Mouse (Mus musculus) right cerebral cortex, postnatal 10 days (tissue): Measurements from ENCODE around the gene Agpat3.

Experiments used
- DNase-seq, 2 experiments: peaks; one replicate each; pipeline ENCODE4 v3.0.0; 2021; ENCODE audit warnings: low spot score in 2 of 2

The Agpat3 gene

DNA sequence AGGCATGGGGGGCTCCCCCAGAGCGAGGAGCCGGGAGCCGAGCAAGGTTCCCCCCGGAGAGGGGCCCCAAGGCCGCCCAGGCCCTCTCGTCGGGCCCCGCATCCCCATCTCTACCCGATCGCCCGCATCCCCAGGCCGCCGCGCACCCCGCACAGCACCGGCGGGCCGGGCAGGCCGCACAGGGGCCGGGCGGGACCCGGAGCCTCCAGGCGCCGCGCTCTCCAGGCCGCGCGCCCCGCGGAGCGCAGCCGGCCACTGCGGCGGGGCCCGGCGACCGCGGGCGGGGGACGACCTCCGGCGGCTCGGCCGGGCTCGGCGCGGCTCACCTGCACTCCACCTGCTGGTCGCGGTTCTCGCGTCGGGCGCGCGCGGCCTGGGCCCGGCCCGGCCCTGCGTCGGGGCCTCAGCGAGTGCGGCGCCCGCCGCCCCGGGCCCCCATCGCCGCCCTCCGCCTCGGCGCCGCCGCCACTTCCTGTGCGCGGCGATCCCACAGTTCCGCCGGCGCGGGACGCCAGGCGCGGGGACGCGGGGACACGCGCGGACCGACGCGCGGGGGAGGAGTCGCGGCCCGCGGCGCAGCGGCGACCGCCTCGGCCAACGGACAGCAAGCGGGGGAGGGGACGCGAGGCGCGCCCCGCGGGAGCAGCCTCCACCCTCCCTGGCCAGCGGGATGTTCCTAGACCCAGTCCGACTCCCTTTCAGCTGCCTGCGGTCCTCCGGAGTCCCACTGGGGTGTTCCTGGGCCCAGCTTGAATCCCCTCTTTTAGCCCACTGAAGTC, at the start of gene Agpat3:
Gene Agpat3 (minus strand): TSS at position 603 of the 779 bp plus-strand sequence.
- DNase-seq = peak; percentile 70 to 77

DNA sequence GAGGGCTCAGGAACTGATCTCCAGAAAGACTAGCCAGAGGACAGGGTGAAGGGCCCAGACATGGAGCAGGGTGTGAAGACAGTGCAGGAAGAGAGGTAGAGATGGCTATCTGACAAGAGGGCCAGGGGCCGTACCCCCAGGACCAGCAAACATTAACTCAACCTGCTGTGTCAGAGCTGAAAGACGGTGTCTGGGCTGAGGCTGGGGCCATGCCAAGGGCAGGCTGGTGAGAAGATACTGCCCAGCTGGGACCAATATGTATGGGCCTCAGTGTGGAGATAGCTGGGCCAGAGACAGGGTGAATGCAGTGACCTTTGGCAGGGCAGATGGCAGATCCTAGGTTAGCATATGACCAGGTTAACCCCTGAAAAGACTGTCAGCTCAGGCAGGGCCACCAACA, 48.8 kb upstream of the Agpat3 start:
- no peak for DNase-seq

DNA sequence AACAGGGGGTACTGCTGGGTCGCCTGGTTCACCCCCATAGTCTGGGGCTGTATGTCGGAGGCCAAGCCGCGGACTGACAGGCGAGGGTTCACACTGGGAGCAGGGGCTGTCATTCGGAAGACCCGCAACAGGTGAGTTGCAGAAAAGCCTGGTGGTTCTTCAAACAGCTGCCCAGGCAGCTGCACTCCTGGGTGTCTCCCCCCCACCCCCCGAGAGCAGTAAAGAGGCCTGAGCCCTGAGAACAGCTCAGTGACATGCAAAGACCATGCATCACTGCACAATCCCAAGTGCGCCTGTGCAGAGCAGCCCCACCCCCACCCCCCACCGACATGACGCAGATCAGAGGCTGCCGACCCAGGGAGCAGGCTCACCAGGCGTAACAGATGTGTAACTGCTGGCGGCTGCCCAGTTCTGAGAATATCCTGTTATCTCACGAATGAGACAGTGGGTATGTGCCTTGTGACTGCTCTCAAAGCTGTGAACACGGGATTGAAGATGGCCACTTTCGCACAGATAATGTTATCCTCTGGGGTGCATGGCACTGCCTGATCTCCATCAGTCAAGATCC, 46.9 kb upstream of the Agpat3 start:
- DNase-seq = peak; percentile 62 to 71

DNA sequence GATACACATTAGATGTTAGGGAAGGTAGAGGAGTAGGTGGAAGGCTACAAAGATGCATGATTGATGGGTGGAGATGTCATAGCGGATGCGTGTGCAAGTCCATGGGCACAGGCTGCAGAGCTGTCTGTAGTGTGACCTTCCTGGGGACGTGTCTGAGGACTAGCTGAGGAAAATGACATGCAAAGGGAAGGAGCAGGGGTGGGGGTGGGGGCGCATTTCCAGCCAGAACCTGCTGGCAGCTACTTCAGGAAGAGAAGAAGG, 44.3 kb upstream of the Agpat3 start:
- no peak for DNase-seq

DNA sequence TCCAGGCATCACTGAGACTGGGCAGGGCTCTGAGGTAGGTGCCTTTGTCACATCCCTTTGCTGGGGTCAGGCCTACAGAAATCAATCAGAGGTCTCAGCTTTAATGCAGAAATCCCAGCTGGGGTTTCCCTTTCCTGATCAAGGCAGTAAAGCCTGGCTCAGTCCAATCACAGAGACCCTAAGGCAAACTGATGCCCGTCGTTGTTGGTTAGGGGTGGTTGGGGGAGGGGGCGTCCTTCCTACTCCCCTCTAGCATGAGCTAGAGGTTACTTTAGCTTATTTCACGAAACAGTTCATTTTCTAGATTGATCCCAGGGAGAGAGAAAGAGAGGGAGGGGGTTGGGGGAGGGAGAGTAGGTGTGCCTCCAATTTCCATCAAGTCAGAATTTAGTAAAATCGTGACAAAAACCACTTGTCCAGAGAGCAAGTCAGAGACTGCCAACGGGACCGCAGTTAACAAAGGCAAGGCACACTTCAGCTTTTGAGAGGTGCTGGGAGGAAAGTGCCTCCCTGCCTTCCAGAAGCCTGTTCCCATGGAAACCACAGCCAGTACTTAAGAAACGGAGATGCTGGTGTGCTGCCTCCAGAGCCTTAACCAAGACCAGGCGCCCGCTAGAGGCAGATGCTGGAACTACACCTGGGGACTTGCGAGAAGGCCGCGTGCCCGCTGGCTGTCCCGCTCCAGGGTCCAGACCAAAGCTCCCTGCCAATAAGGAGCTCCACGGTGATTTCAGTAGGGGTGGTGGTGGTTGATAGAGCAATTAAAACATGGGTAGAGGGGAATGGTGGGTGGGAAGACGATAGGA, 43.7 kb upstream of the Agpat3 start:
- peak; percentile 95 to 97 for DNase-seq

DNA sequence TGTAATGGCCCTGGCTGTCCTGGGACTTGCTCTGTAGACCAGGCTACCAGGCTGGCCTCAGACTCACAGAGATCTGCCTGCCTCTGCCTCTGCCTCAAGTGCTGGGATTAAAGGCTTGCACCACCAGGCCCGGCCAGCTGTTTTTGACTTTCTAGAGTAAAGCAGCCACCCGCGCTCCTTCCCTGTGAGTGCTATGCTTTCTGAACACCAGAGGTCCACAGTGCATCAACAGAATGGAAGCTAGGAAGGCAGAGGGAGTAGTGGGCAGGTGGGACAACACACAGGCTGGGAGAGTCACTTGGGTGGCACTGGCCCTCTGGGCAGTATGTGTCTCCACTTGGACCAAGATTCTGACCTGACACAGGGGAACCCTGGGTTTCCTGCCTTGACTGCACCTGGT, 43.1 kb upstream of the Agpat3 start:
- DNase-seq = no peak

DNA sequence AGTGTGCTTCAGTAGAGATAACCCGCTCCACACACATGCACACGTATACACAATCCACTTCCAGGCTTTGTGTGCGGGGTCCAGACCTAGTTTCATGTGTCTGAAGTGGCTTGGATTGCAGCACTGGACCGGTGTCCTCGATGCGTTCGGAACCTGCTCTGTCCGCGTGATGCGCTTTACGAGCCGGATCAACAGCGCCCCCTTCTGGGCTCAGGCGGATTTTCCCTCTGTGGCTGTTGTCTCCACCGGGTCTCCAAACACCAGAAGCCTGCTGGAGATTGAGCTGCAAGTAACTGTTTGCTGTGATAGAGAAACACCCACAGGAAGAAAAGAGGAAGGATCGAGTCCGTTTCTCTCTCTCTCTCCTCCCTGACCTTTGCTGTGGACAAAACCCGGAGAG, 39.8 kb upstream of the Agpat3 start:
- DNase-seq = peak; percentile 88 to 90

DNA sequence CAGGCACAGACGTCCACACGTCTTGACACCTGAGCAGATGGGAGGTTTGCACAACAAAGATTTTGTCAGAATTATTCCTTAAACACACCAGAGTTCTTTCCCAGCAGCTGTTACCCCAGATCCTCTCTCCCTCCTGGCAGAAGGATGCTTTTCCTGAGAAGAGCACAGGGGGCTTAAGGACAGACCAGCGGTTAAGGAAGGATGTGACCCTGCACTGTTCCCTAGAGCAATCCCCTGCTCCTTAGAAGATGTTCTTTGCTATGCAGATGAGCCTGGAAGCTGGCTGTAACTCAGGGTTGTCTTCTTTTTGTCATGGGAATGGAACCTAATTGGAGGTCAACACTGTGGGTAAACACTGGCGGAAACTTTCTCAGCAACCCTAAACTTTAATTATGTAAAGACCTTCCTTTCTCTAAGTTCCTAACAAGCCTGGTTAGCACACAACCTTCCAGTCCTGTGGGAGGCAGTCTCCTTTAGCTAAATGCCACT, 38.7 kb upstream of the Agpat3 start:
- no peak for DNase-seq

DNA sequence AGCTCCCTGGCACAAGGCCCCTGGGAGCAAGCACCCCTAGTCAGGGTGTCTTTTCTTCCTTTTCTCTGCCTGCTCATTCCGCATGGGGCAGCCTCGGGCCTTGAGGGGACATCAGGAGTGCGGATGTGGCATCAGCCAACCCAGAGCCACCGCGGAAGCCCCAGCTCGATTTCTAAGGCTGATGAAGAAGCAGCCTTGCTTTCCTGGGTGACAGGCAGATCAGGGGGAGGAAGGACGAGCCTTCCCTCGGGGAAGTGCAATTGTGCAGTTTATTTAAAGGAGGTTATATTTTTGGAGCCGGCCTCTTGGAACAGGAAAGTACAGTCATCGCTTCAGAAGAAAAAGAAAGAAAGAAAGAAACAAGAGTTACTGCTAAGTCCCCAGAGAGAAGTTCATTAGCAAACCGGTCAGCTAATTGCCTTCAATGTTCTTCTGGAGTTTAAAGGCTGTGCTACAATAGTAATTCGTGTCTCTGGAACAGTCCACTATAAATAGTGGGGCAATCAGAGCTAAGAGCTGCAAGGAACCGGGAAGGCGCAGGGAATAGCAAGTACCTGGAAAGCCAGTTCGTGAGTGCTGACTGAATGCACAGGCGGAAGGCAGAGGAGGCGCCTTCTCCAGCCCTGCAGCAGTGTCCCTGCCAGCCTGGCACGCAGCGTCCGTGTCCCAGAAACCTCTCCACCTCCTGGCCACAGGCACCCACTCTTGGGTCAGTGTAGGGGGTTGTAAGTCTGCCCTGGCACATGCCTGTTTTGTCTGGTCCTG, 36.1 kb upstream of the Agpat3 start:
- peak; percentile 78 to 81 for DNase-seq

DNA sequence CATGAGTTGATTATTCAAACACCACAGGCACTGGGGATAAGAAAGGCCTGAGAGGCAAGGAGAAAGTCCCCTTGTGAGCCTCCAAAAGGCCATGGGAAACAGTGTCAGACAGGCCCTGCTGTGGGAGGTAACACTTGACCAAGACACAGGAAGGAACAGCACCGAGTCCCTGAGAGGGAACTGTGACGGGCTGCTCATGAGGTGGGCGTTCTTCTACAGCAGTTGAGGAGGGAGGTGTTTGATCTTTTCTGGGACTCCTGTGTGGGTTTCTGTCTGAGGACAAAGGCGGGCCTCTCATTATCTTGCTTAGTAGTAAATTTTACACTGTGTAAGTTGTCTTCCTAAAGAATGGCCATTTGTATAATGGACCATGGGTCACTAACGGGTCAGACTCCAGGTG, 33.2 kb upstream of the Agpat3 start:
- DNase-seq = no peak

DNA sequence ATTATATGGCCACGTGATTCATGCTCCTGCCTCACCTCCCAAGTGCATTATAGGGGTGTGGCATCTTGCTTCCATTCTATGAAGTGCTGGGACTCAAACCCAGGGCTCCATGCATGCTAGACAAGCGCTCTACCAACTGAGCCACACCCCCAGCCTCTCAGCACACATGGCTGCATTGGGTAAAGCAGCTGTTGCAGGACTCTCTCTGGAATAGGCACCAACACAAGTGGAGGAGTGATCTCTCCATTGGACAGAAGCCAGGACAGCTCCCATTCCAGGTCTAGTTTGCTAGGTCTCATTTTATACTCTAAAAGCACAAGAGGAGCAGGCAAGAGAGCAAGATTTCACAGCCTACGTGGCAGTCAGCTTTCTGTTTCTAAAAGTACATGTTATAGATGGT, 31.3 kb upstream of the Agpat3 start:
- DNase-seq = no peak

DNA sequence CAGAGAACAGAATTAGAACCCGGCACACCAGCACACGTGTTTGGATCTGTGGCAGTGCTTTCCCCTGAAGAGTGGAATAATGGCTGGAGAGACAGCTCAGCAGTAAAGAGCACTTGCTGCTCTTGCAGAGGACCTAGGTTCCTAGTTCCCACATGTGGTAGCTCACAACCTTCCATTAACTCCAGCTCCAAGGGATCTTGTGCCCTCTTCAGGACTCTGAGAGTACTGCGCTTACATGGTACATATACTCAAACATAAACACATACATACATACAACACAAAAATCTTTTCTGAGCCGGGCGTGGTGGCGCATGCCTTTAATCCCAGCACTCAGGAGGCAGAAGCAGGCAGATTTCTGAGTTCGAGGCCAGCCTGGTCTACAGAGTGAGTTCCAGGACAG, 26.2 kb upstream of the Agpat3 start:
- DNase-seq = no peak

DNA sequence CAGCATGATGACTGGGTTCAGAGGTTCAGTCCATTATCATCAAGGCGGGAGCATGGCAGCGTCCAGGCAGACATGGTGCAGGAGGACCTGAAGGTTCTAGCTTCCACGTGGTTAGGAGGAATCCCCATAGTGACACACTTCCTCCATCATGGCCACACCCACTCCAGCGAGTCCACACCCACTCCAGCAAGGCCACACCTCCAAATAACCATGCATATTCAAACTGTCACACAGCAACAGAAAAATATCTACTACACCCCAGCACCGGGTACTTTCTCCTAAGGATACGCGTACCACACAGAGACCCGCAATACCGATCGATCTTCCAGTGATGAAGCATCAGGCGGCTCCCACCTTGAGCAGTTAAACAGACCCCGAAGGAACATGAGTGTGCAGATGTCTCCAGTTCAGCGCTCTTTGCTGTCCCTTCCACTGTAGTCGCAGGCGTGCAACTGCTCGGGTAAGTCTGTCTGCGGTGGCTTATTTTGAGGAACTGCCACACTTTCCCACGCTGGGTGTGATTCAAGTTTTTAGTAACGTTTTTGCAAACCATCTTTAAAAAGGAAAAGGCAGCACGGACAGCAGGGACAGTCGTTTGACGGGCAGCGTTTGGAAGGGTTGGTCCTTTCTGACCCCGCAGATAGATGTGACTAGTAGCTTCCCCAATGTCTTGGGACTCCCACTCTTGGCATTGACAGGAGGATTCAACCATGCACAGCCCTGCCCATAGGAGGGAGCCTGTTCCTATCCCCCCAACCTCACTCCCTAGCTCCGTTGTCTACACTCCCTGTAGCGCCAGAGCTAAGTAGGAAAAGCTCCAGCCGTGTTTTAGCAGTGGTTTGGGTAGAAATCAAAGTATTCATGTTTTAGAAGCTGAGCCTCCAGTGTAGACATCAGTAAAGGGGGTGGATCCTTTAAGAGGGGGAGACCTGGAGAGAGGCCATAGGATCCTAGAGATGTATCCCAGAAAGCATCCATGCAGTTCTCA, 20.7 kb upstream of the Agpat3 start:
- DNase-seq = peak in 1 of 2 experiments; percentile 56

DNA sequence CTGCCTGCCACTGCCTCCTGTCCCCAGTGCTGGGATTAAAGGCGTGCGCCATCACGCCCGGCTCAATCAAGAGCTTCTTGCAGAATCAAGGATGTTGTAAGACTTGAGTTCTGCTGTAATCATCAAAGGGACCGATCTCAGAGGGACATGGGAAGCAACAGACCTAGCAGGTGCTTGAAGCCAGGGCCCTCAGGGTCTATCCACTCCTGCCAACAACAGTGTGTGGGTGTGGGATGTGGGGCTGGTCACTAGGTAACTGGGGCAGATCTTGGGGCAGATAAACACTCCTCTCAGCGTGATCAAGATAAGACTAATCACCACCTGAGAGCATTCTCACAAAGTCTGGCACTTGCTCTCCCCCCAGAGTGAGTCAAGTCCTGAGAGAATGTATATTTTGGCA, 19.5 kb upstream of the Agpat3 start:
- no peak for DNase-seq

DNA sequence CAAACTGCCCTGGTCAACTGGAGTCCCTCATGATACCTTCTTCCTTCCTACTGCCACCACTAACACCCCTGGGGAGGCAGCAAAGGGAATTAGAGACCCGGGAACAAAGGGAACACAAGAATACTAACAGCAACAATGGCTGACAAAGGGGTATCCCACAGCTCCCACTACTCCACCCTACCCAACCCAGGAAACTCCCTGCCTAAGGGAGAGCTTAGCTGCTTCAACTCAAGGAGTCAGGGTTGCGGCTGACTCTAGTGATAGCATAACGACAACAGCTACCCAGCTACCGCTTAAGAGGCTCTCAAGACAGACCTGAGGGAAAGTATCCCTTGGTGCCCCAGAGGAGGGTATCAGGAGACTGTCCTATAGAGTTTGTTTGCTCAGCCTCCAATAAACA, 15.3 kb upstream of the Agpat3 start:
- no peak for DNase-seq

DNA sequence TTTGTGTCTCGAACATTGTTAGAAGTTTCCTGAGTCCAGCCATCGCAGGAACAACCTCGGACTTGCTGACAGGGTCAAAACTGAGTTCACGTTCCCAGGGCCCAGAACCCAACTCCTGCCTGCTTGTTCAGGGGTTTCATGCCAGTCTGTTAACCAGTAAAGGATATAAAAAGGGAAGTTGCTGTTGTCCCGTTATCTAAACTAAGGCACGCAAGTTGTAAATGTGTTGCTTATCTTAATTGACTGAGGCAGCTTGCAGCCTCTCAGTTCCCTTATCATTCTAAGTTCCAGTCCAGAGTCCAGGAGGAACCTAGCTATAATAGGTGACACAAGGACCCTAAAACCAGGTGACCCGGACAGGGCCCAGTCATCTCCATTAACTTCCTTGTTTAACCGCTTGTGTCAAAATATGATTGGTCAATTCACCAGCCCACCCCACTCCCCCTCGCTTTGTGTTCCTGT, 14.6 kb upstream of the Agpat3 start:
- DNase-seq = no peak

DNA sequence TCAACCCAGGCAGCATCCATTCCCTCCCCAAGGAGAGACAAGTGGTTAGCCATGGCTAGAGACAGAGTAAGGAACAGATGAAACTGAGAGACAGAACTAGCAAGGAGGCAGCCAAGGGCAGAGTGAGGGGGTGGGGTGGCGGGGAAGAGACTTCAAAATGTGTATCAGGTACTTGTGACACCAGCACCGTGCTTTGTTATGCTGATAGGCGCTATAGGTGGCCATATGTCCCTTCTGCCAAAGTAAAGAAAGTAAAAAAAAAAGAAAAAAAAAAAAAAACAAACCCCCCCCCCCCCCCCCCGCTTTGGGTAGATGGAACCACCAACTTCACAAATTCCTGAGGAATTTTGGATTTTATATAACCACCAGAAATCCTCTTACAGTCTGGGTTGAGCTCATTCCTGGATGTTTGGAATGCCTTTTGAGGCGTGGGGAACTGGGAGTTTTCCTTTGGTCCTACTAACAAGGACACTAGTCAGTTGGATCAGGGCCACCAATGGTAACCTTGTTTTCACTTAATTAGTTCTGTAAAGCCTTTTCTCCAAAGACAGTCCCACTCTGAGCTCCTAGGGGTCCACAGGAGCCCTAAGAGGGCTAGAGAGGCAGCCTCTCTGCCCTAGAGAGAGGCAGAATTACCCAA, 14.0 kb upstream of the Agpat3 start:
- no peak for DNase-seq

DNA sequence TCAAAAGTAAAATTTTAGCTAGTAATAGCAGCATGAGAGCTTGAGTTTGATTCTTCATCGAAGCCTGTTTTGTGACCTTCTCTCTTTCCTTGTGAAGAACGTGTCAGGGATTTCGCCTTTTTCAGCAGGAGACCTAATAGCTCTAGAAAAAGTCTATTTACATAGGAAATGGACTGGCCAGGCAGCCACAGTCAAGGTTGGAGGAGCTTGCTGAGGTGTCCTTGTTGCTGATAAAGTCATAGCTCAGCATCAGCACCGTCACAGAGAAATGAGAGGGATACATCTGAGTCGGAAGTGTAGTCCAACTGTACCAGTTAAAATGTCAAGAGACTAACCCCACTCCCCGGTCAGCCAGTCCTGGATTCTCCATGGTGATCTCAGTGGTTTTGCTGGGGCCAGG, 13.3 kb upstream of the Agpat3 start:
- DNase-seq = no peak

DNA sequence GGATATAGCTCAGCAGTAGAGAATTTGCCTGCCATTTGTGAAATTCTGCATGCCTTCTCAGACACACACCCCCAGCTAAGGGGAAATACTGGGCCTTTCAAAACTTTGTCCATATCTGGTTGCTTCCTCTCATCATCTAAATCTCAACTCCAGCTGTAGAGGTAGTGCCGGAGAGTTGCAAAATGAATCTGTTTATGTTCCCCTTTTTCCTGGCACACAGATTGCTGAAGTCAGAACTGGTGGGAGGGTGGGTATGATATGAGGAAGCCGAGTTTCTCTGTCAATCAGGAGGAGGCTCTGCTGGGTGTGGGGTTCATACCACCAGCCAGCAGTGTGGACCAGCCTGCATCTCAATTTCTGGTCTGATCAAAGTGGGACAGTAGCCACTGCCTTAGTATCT, 11.8 kb upstream of the Agpat3 start:
- DNase-seq = no peak

DNA sequence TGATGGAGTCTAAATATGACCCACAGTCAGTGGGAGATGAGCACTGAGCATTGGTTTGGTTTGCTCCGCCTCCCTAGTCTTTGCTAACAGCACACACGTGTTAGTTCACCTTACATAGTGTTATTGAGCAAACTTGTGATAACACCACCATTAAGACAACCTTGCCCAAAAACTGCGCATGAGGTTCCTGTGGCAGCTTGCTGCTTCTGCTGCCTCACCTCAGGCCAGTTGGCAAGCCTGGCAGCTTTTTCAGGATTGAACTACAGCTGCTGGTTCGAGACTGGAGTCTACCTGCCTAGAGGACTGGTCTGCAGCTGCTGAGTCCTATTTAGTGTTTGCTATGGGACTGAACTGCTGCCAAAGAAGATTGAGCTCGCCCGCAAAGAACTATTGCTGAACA, 11.1 kb upstream of the Agpat3 start:
- no peak for DNase-seq
